Mouse (Mus musculus): ENCODE results near the gene Snx9.

The Snx9 gene

DNA sequence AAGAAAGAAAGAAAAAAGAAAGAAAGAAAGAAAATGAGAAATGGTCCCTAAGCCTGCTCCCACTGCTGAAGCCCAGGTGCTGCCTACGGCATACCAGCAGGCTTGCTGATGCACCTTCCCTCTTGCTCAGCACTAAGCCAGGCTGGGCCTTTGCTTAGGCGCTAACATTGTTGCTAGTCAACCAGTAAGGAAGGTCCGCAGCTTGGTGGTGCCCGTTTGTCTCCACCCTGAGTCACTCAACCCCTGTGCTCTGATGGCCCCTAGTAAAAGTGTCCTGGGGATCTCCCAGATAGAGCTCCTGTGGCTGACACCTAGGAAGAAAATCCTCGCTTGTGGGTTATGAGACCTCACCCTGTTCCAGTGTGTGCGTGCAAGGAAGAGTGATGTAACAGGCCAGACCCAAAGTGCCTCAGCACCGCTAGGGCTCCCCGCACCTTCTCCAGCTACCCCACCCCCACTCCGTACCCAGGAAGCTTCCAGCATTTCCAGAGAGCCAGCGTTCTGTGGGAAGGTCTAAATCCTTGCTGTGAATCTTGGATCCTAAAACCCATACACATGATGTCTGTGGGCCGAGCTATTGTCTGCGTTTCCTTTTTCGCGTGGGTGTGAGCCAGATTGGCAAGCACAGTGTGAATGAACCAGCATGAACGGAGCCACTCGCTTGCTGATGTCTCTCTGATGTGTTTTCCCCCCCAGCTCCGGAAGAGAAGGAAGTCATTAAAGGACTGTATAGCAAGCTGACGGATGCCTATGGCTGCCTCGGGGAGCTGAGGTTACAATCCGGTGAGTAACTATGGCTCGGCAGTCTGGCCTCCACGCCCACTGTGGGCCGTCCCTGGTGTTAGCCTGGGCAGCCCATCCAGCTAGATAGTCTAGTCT, 134.2 kb downstream of the Snx9 start:
- DNase-seq = peak; percentile 33 to 56

- DNase-seq = no peak
Observed at GRCm38 (mm10) chr17:5976221-5977055, 135.3 kb downstream of the Snx9 start.

DNA sequence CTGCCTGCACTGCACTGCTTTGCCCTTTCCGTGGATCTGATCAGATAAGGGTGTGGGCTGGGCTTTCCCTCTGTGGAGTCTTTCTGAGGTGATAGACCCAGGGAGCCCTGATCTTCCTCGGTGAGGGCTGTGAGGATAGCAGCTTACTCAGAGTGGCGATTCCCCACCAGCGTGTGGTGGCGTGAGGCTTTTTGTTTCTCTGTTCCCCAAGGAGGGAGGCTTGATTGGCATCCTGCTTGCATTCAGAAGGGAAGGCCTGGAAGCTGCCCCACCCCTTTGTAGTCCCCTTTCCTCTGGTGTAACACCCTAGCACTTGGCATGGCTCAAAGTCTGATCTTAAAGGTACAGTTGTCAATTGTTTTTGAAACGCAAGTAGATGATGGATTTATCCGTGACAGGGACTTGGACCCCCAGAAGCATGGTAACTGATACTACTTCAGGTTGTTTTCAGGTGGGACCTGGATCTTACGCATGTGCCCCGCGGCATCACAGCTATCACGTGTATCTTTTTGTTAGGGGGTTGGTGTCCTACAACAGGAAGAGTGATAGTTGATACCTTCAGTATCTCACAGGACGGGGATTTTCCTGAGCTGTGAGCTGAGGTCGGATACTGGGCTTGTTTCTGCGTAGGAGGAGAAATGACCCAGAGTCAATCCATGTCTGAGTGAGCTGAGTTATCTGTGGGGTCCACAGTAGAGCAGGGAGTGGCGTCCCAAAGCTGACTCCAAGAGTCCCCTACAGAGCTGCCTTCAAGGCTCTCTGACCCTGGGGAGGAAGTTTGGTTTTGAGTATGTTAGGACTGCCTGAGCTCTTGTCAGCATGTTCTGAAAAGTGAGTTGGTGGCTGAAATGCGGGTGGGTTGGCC, 136.2 kb downstream of the Snx9 start:
- no peak for DNase-seq

- DNase-seq = no peak
Observed at GRCm38 (mm10) chr17:5977921-5978504, 136.9 kb downstream of the Snx9 start.

GRCm38 (mm10) chr17:5978505-5979077, 137.5 kb downstream of the Snx9 start:
- no peak for DNase-seq

DNA sequence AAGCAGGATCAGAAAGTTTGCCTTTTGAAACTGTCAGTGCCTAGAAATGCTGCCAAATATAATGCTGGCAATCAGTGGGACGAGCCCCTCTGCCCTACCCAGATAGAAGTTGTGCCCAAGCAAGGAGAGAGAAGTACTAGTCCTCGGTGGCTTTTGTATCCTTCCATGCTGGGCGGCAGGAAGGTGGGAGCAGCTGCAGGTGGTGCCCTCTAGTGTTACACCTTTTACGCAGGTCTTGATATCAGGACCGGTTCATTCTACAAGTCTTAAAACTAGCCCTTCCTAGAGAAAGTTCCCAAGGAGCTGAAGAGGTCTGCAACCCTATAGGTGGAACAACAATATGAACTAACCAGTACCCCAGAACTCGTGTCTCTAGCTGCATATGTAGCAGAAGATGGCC, 139.7 kb downstream of the Snx9 start:
- DNase-seq = peak in 1 of 2 experiments; percentile 28
